Mouse (Mus musculus) lung, postnatal 4 days (tissue): Measurements from ENCODE around the gene Mtr.

Experiments
- DNase-seq, 2 experiments: peaks; one replicate each; pipeline ENCODE4 v3.0.0; 2021

Mtr gene

GRCm38 (mm10) chr13:12232141-12232540 is 25.8 kb downstream of the Mtr start:
- no peak for DNase-seq

DNA sequence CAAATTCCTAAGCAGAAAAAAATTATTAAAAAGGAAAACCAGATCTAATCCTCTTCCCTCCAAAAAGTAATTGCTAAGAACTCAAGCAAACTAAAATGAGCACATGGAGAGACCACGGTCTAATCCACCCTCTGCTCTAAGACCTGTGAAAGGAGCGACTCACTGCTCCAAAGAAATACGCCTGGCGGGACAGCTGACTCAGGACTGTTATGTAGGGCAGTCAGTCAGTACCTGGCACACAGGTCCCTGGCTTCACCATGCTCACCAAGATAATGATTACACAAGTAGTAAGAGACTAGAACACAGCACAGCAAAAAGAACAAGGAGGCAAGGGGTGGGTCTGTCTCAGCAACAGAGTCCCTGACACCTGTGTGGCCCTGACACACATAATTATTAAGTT is 29.7 kb downstream of the Mtr start:
- DNase-seq, result no peak

GRCm38 (mm10) chr13:12227606-12228005 is 30.3 kb downstream of the Mtr start:
- no peak for DNase-seq

DNA sequence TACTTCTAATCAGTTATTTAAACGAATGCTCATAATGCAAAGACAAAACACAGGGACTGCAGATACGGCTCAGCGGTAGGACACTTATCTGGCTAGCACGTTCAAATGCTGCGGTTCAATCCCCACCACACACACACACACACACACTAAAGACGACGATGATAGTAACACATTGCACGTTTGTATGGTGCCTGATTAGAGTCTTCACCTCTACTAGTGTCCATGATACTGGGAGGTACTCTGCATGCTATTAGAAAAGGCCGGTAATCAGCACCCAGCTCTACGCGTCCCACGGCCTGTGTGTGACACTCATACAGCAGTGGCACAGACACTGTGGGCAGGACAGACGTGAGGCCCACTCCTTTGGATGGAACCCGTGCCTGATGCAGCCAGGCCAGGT is 39.3 kb downstream of the Mtr start:
- no peak for DNase-seq

- DNase-seq, result no peak
These were observed 43.0 kb downstream of the Mtr start for GRCm38 (mm10) chr13:12214922-12215321.

DNA sequence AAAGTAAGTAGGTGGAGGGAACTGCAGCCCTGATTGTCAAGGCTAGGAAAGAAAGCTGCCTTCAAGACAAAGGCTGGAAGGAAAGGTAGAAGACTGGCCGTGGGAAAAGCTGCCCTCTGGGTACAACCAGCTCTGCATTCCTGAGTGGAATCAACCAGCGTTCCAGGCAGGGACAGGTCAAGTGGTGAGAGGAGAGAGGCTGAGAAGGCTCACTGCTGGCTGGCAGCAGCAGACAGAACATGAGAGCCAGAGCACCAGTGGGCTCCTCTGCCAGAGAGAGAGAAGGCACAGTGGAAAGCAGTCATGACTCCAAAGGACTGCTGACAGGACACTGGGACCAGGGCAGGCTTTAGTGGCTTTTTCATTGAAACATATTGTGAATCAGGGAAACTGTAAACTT is 46.9 kb downstream of the Mtr start:
- DNase-seq, result no peak

DNA sequence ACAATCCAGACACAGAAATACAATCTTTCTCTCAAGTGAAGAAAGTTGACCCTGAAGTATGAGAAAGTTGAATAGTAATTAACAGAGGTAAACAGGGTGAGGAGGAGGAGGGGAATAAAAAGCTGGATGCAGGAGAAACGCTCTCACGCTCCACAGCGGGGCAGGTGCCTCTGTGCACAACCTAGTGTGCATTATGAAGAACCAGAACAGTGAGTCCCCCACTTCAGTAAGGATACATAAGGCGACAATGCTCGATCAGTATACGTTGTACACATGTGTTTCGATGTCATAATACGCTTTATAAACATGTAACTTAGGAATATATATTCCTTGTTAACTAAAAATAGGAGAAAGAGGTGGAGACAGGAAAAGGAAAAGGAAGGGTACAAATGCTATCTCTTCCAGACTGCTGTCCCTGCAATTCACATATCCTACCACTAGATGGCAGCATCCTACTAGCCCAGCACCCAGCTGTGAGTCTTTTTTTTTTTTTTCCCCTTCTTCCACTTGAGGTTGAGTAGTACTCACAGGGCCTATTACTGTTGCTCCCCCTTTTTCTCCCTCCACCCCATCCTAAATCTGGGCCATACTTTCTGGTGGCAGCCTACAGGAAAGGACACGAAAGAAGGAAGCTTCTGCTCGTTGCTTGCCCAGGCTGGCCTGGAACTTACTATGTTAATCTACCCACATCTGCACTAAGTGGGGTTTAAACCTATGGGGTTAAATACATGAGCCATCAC is 47.7 kb downstream of the Mtr start:
- DNase-seq, result peak in 1 of 2 experiments; percentile 61

DNA sequence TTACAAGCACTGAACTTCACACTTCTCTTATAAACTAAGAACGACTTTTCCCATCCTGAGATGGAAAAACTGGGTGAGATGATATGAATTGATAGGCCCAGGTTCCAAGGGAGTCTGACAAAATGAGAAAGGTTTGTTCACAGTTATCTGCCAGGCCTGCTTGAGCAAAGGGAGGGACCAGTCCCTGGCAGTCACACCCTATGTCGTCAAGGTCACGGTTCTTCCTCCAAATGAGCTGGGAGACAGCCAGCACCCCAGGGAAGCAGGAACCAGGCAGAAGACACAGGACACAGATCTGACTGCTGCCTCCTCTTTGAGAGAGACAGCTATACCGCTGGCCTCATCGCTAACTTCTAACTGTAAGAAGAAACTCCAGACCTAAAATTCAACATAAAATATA is 57.5 kb downstream of the Mtr start:
- DNase-seq, result no peak

GRCm38 (mm10) chr13:12198486-12198885 is 59.4 kb downstream of the Mtr start:
- no peak for DNase-seq

- DNase-seq, result no peak
These were observed 61.1 kb downstream of the Mtr start for GRCm38 (mm10) chr13:12196861-12197260.

GRCm38 (mm10) chr13:12196012-12196411 is 61.9 kb downstream of the Mtr start:
- DNase-seq, result no peak

GRCm38 (mm10) chr13:12194942-12195662 is 62.8 kb downstream of the Mtr start:
- DNase-seq, result no peak

DNA sequence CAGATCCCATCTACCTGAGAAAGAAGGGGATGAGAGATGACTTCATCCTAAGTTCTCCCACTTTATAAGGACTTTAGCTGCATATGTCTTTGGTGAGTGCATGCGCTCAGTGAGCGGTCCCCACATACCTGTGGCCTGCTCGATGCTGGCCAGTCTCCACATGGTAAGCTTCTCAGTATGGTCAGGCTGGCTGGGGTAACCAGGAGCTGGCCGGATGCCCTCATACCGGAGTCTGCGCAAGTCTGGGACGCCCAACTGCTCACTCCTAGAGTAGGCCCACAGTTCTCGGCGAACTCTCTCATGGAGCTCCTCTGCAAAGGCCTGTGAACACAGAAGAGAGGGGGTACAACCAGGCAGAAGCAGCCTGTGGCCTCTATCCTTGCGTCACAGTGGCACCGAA is 68.7 kb downstream of the Mtr start:
- DNase-seq, result no peak

GRCm38 (mm10) chr13:12188804-12189203 is 69.1 kb downstream of the Mtr start:
- DNase-seq, result no peak

GRCm38 (mm10) chr13:12179481-12179880 is 78.4 kb downstream of the Mtr start:
- DNase-seq, result no peak

DNA sequence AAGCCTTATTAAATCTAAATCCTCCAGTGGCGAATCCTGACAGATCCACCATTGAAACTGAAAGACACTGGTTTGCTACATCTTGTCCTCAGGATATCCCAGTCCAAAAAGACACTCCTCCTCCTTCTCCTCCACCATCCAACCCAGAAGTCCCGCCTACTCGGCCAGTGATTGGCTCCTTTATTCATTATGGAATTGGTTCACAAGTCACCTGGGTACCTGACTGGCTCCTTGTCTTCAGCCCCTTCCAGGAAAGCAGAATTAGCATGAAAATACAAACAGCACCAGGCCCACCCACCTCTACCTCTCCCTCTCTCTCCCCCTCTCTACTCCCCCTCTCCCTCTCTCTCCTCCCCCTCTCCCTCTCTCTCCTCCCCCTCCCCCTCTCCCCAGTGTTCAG is 81.2 kb downstream of the Mtr start:
- no peak for DNase-seq

- no peak for DNase-seq
These were observed 81.8 kb downstream of the Mtr start for GRCm38 (mm10) chr13:12175988-12176736.

GRCm38 (mm10) chr13:12167276-12167675 is 90.6 kb downstream of the Mtr start:
- DNase-seq, result no peak

DNA sequence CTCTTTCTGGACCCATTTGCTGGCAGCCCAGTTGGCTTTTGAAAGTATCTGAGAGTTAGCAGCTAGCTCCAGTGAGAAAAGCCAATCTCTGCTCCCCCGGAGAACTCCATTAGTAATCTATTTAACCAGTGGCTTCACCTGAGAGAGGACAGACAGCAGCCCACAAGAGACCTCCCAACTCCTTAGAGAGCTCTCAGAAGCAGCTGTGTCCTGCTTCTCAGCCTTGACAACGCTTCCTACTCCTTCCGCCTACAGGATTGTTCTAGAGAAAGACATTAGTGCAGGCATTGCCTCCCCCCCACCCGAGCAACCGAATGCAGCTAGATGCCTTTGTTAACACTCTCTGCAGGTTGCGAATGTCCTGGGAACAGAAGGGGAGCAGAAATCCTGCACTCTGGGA is 91.5 kb downstream of the Mtr start:
- no peak for DNase-seq

DNA sequence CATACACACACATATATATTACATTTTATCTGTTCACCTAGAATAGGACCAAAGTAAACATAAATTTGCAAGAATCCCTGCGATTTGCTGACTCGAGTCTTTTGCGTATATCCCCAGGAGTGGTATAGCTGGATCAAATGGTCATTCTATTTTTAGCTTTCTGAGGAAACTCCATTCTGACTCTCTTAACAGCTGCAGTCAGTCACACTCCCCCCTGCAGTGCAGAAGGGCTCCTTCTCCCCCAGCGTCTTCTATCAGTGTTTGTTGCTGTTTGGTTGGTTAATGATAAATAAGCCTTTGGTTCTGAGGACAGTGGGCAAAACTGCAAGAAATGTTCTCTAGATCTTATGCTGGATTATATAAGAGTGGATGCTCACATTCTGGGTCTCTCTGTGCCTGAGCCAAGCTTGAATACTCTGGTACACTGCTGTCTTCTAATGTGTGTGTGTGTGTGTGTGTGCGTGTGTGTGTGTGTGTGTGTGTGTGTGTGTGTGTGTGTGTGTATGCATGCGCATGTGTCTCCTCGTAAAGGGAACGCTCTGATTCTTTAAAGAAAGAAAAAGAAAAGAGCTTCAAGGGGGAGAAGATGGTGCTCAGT is 92.4 kb downstream of the Mtr start:
- no peak for DNase-seq

- no peak for DNase-seq
These were observed 95.5 kb downstream of the Mtr start for GRCm38 (mm10) chr13:12162457-12162856.

DNA sequence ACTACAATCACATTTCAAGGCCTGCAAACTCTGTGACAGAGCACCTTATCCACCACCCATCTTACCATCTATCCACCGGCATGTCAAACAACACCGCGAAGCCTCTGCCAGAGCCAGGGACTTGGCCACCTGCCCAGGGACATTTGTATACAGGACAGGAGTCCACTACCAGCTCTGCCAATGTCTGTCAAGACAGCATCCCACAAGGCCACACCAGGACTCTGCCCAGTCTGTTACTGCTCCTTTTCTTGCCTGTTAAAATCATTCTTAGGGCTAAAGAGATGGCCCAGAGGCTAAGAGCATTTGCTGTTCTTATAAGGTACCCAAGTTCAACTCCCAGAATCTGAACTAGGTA is 97.8 kb downstream of the Mtr start:
- peak; percentile 22 to 42 for DNase-seq

GRCm38 (mm10) chr13:12159288-12160120 is 98.4 kb downstream of the Mtr start:
- no peak for DNase-seq
